Mouse (Mus musculus) embryonic facial prominence, embryonic 10.5 days (tissue): ENCODE measurements around the gene Tmem199. TPM values are rescaled to one million over a fixed set of nuclear protein-coding genes. Genes with fewer than 3 reads are reported as not detected.

Source experiments
- DNase-seq: peaks from one replicate; pipeline ENCODE4 v3.0.0-alpha.2; 2017; ENCODE audit warnings: low spot score
- H3K27ac ChIP-seq: fragments of 300-500 bp; sonication (generic); replicated peaks from 2 replicates; pipeline ENCODE4 v1.5.1; 2016; ENCODE audit warnings: mild to moderate bottlenecking
- H3K27me3 ChIP-seq: fragments of 300-500 bp; sonication (generic); replicated peaks from 2 replicates; pipeline ENCODE4 v1.6.1; 2016; ENCODE audit warnings: low read depth, mild to moderate bottlenecking; ENCODE audit not compliant: poor library complexity, severe bottlenecking
- H3K36me3 ChIP-seq: fragments of 300-500 bp; sonication (generic); replicated peaks from 2 replicates; pipeline ENCODE4 v1.6.1; 2016; ENCODE audit warnings: mild to moderate bottlenecking, moderate library complexity
- H3K4me1 ChIP-seq: fragments of 300-500 bp; sonication (generic); 2 replicates; pipeline ENCODE4 v1.6.1; 2016
- H3K4me3 ChIP-seq: fragments of 300-500 bp; sonication (generic); 2 replicates; pipeline ENCODE4 v1.5.1; 2016; ENCODE audit warnings: mild to moderate bottlenecking, moderate library complexity
- H3K9me3 ChIP-seq: fragments of 300-500 bp; sonication (generic); 2 replicates; pipeline ENCODE4 v1.6.1; 2016; ENCODE audit warnings: mild to moderate bottlenecking
- WGBS: fragments of 180-500 bp; shearing (Covaris S2); methylation state at CpG from one replicate; pipeline ENCODE4 v1.1.7; 2016; 5-methylcytosine and 5-hydroxymethylcytosine counted together
- polyA plus RNA-seq: library from polyadenylated mRNA; unstranded; fragments of >200 nt; fragmentation: Nextera tagmentation; extraction: Ambion mirVana; gene quantifications from 2 replicates; pipeline ENCODE4 v1.2.1, GENCODE M21; 2016

Tmem199 gene
- polyA plus RNA-seq: 75.9 and 76.0 TPM in 2 replicates

DNA sequence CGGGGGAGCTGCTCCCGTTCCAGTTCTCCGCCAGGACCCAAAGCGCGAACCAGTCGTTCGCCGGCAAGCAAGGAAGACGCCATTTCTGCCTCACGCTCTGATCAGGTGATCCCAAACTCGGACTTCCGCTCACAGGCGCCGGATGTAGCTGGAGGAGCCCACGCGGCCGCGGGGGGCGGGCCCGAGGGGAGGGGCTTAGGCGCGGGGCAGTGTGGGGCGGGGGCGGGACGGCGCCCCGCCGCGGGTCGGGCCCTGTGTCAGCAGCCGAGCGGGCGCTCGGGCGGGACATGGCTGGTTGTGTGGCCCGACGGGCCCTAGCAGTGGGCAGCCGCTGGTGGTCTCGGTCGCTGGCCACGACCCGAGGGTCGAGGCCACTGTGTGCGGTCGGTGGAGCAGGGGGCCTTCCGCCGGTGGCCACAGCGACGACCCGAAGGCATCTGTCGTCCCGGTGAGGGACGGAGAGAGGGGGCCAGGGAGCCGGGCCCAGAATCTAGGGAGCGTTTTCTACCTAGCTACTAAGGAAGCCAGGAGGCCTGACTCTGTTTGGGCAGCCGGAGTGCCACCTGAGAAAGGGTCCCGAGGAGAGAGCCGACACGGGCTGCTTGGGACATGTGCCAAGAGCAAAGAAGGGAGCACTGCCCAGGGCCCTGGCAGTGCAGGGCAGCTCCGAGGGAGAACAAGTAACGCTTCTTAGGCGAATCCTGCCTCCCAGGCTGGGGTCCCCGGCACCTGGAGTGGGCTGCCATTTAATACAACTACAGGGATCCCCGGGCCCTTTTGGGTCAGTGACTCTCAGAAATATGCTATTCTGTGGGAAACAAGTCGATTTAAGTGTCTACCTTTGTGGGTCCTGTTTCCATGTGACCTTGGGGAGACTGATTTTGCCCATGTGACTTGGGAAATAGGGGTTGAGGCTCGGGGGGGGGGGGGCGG lies at the start of gene Tmem199, which contains the start of gene Poldip2:
Gene Tmem199 (minus strand): TSS at position 148 of the 933 bp plus-strand sequence.
Gene Poldip2 (plus strand): TSS at position 169 of the 933 bp plus-strand sequence.
- H3K27ac ChIP-seq: peak within 1 kb of the TSS; percentile 94
- no peaks in the 10 kb centered on the region for H3K9me3 ChIP-seq
- peak; percentile 97 for DNase-seq
- peaks cover 22% of the 10 kb centered on the region for H3K4me1 ChIP-seq
- under 1% methylated on average over 67 of the region's 67 CpGs for WGBS
- H3K4me3 ChIP-seq: peak within 1 kb of the TSS; percentile 86
- no peaks in the 10 kb centered on the region for H3K27me3 ChIP-seq
- peaks cover 66% of the 10 kb centered on the region for H3K36me3 ChIP-seq

DNA sequence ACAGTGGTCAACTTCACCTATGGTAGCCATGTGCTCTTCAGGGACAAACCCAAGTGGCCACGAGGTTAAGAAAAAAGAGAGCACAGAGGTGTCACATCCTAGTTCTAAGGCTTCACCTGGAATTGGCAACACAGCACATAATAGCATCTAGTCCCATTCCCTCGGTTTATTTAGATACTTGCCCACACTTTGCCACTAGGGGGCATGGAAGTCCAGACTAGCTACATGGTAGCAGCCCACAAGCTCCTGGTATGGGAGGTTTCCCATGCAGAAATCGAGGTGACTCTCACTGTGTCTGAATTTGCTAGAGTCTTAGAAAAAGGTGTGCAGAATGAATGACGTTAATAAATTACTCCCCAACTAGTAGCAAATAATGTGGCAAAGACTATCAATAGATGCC lies 48.5 kb upstream of the Tmem199 start:
- H3K27me3 ChIP-seq: no peaks in the 10 kb centered on the region
- 21% methylated on average over 4 of the region's 4 CpGs for WGBS

DNA sequence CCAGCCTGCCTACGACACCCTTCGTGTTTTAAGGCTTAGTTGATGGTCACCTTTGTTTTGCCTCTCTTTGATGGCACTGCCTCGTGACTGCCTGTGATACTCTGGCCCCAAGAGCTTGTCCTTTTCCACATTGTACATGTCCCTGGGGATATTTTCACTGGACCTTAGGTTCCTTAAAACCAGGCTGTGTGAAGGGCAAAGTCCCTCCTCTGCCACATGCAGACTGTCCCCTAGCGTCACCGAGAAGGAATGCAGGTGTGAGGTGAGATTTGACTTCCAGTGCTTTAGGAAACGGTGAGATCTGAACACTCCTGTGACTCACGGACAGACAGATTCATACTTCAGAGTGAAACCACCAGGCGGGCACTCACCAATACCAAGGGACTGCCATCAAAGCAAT lies 45.3 kb upstream of the Tmem199 start:
- no peaks in the 10 kb centered on the region for H3K27me3 ChIP-seq
- H3K36me3 ChIP-seq: peaks cover 3% of the 10 kb centered on the region; the same call in 1 of the 2 replicates
- peak overlapping the region; percentile 25; the same call in 1 of the 2 replicates for H3K27ac ChIP-seq
- peaks cover 10% of the 10 kb centered on the region; the same call in 1 of the 2 replicates for H3K4me1 ChIP-seq
- WGBS: 57% methylated on average over 8 of the region's 8 CpGs
- no peak overlapping the region for H3K4me3 ChIP-seq
- peaks cover 7% of the 10 kb centered on the region; the same call in 1 of the 2 replicates for H3K9me3 ChIP-seq
- DNase-seq: no peak

More for the DNA sequence above, 48.5 kb upstream of the Tmem199 start:
- Histone ChIP-seq H3K9me3 (no peaks in the 10 kb centered on the region), H3K27ac (no peak overlapping the region), H3K36me3 (peaks cover 2% of the 10 kb centered on the region), H3K4me3 (no peak overlapping the region), H3K4me1 (peaks cover 10% of the 10 kb centered on the region; the same call in 1 of the 2 replicates)
- peak; percentile 67 for DNase-seq

- Histone ChIP-seq H3K27ac (no peak overlapping the region), H3K4me3 (no peak overlapping the region), H3K36me3 (peaks cover 3% of the 10 kb centered on the region; the same call in 1 of the 2 replicates), H3K9me3 (peaks cover 7% of the 10 kb centered on the region; the same call in 1 of the 2 replicates), H3K4me1 (peaks cover 12% of the 10 kb centered on the region), H3K27me3 (no peaks in the 10 kb centered on the region)
- 82% methylated on average over 4 of the region's 4 CpGs for WGBS
- DNase-seq: no peak
Measured at GRCm38 (mm10) chr11:78556070-78556469, 44.1 kb upstream of the Tmem199 start.

DNA sequence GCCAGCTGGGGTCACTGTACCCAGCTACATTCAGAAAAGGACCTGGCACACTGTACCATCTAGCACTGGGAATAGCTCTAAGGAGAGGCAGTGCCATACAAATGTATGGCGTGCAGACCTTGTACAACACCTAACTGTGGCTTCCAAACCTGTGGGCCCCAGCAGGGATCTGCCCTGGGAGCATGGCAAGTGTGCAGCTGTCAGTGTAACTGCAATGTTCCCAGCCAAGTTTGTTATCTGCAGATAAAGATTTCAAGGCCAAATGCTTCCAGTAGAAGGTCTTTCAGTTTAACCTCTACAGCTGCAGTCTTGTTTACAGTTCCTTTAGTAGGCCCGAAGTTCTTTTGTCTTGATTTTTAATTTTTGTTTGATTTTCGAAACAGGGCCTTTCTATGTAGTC lies 43.7 kb upstream of the Tmem199 start:
- DNase-seq: no peak
- peaks cover 3% of the 10 kb centered on the region; the same call in 1 of the 2 replicates for H3K36me3 ChIP-seq

DNA sequence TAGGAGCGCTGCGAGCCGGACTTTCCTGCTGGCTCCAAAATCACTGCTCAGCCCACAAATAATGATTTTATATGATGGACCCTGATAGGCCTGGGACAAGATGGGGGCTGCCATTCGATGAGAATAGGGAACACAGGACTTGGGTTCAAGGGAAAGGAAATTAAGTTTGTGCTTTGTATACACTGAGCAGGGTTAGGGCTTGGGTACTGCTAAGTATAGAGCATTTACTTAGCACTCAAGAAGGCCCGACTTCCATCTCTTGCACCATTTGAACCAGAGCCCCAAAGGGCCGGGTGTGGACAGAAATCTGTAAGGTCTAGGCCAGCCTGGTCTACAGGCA lies 39.1 kb upstream of the Tmem199 start:
- 34% methylated on average over 6 of the region's 6 CpGs for WGBS
- Histone ChIP-seq H3K27me3 (no peaks in the 10 kb centered on the region), H3K27ac (peak overlapping the region; percentile 89), H3K4me1 (peaks cover 26% of the 10 kb centered on the region), H3K4me3 (peak overlapping the region; percentile 84), H3K9me3 (peaks cover 7% of the 10 kb centered on the region; the same call in 1 of the 2 replicates), H3K36me3 (peaks cover 14% of the 10 kb centered on the region; the same call in 1 of the 2 replicates)
- peak; percentile 27 for DNase-seq

More for the DNA sequence above, 43.7 kb upstream of the Tmem199 start:
- Histone ChIP-seq H3K27ac (no peak overlapping the region), H3K27me3 (no peaks in the 10 kb centered on the region), H3K4me1 (peaks cover 14% of the 10 kb centered on the region), H3K4me3 (no peak overlapping the region), H3K9me3 (peaks cover 7% of the 10 kb centered on the region; the same call in 1 of the 2 replicates)
- 82% methylated on average over 3 of the region's 3 CpGs for WGBS

DNA sequence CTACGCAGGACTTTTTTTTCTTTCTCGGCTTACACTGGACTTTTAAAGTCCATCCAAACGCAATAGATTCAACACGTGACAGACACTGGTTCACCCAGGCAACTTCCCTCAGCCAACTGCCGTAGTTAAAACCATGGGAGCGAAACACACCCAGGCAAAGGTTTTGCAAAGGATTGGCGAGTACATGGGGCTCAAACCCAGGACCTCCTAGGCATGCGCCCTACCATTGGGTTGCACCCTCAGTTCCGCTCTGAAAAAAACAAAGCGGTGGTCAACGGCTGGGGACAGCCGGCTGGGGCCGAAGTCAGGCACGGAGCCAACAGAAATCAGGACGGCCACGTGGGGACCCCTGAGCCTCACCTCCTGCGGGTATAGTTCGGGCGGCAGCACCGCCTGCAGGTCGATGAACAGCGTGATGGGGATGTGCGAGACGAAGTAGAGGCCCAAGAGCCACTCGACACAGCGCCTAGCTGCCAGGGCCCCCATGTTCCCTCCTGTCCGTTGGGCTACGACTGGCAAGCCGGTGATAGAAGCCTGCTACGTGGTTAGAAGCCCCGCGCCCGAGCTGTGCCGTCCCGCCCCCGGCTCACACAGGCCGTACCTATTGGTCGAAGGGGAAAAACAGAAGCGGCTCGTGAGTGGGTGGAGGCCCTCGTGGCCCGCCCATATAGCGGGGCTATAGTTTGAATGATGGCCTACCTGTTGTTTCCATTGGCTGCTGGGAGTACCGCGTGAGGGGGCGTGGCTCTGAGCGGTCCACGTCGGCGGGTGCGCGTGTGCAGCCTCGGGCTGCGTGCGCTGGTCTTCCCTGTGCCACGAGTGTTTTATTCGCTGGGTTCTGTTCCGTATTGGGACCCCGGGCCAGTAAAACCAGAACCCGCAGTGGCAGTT lies 38.4 kb upstream of the Tmem199 start, which contains the start of gene Tmem97:
Gene Tmem97 (minus strand): TSS at position 610 of the 891 bp plus-strand sequence.
- Histone ChIP-seq H3K4me1 (peaks cover 26% of the 10 kb centered on the region), H3K4me3 (peak within 1 kb of the TSS; percentile 84), H3K27me3 (no peaks in the 10 kb centered on the region), H3K36me3 (peaks cover 19% of the 10 kb centered on the region), H3K27ac (peak within 1 kb of the TSS; percentile 89), H3K9me3 (peaks cover 7% of the 10 kb centered on the region; the same call in 1 of the 2 replicates)
- peak; percentile 97 for DNase-seq
- under 1% methylated on average over 60 of the region's 60 CpGs for WGBS

DNA sequence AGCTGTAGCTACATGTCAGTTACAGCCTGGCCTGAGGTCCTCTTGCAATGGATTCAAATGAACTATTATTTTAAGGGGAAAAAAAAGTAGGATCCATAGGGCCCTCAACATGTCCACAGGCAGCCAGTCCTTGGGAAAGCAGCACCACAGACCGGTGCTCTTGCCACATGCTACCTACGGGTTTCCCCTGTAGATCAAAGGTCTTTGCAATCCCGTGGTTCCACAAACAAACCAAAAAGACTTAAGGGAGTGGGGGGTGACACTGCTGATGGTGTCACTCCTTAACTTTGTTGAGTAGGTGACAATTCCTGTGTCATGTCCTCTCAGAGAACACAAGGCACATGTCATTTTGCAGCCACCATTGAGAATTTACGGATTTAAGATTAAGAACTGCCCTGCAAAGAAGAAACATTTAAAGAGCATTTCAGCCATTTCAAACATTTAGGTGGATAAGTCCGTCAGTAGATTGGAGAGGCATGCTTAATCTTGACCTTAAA lies 37.6 kb upstream of the Tmem199 start:
- Histone ChIP-seq H3K36me3 (peaks cover 28% of the 10 kb centered on the region), H3K4me1 (peaks cover 26% of the 10 kb centered on the region), H3K4me3 (peak overlapping the region; percentile 84), H3K9me3 (peaks cover 7% of the 10 kb centered on the region; the same call in 1 of the 2 replicates), H3K27me3 (no peaks in the 10 kb centered on the region), H3K27ac (peak overlapping the region; percentile 89)
- no peak for DNase-seq
- 14% methylated on average over 5 of the region's 5 CpGs for WGBS

GRCm38 (mm10) chr11:78547718-78548460 lies 35.9 kb upstream of the Tmem199 start:
- WGBS: 89% methylated on average over 2 of the region's 2 CpGs
- 0 out of 2 replicates have a peak, but pooled peaks cover 2% of the 10 kb centered on the region for H3K9me3 ChIP-seq
- DNase-seq: no peak
- H3K27ac ChIP-seq: no peak overlapping the region
- H3K4me3 ChIP-seq: no peak overlapping the region
- peaks cover 41% of the 10 kb centered on the region for H3K36me3 ChIP-seq
- H3K4me1 ChIP-seq: peaks cover 26% of the 10 kb centered on the region
- H3K27me3 ChIP-seq: no peaks in the 10 kb centered on the region

DNA sequence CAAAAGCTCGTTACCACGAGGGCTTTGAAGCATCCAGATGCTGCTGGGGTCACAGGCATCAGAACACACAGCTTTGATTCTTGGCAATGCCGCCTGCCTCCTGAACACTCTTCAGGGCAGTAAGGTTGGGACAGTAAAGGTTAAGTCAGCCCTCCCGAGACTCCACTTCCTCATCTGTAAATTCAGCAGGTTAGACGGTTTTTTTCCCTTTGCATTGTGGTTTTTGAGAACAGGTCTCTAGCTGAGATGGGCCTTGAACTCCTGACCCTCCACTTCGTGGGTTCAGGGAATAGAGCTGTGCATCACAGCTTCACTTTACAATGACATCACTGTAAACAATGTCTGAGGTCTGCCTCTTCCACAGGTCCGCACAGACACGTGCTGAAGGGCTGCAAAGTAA lies 33.2 kb upstream of the Tmem199 start:
- WGBS: 80% methylated on average over 8 of the region's 8 CpGs
- no peak overlapping the region for H3K4me3 ChIP-seq
- H3K36me3 ChIP-seq: peaks cover 68% of the 10 kb centered on the region
- peaks cover 22% of the 10 kb centered on the region for H3K4me1 ChIP-seq
- H3K9me3 ChIP-seq: no peaks in the 10 kb centered on the region
- no peaks in the 10 kb centered on the region for H3K27me3 ChIP-seq
- H3K27ac ChIP-seq: no peak overlapping the region
- DNase-seq: no peak

- WGBS: 93% methylated on average over 7 of the region's 7 CpGs
- no peak for DNase-seq
- no peaks in the 10 kb centered on the region for H3K27me3 ChIP-seq
- H3K27ac ChIP-seq: no peak overlapping the region
- peaks cover 74% of the 10 kb centered on the region for H3K36me3 ChIP-seq
- no peaks in the 10 kb centered on the region for H3K9me3 ChIP-seq
- no peak overlapping the region for H3K4me3 ChIP-seq
- peaks cover 19% of the 10 kb centered on the region for H3K4me1 ChIP-seq
Measured at GRCm38 (mm10) chr11:78544449-78545111, 32.6 kb upstream of the Tmem199 start.
